Mouse (Mus musculus): ENCODE measurements around the gene Ltf. TPM values are rescaled to one million over a fixed set of nuclear protein-coding genes. Genes with fewer than 3 reads are reported as not detected.

Gene Ltf
- polyA plus RNA-seq, 2 experiments from 2014 or later: not detected

GRCm38 (mm10) chr9:111039966-111040365, 20.9 kb downstream of the Ltf start:
- no peak for ATAC-seq

DNA sequence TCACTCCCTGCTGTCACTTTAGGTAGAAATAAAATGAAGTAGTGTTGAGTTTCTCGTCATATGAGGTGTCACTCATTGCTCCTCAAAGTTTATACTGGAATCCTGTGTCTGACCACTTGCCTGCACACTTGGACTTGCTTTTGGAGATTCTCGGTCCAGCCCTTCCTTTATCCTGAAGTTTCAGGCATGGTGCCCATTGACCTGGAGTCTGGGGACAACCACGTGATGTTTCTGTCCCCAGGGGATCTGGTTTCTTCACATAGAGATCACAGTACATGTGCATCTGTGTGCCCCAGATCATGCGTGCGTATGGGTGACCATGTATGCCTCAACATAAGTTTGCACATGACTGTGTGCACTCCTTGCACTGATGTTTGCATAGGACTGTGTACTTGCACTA, 23.2 kb downstream of the Ltf start:
- no peak for ATAC-seq

GRCm38 (mm10) chr9:111046222-111046621, 27.2 kb downstream of the Ltf start:
- ATAC-seq: peak; percentile 59

GRCm38 (mm10) chr9:111047266-111047665, 28.2 kb downstream of the Ltf start:
- ATAC-seq: peak; percentile 85

DNA sequence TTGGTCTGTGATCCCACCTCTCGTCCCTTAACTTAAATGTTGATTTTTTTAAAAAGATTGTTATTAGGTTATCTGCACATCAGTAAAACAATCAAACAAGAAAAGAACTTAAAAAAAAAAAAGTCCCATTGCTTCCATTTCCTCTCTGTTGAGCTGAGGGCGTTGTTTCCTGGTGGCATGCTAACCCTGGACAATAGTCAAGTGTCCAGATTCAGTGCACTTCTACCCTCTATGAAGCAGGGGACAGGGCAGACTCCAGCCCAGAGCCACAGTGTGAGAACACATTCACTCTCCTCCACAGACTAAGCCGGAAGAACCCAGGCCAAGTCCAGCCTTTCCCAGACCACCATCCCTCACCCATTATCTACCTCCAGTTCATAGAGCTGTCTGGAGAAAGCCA, 29.4 kb downstream of the Ltf start:
- ATAC-seq: no peak

GRCm38 (mm10) chr9:111054923-111055322, 35.9 kb downstream of the Ltf start:
- ATAC-seq: no peak

GRCm38 (mm10) chr9:111055800-111056518, 36.9 kb downstream of the Ltf start:
- peak; percentile 17 for ATAC-seq

DNA sequence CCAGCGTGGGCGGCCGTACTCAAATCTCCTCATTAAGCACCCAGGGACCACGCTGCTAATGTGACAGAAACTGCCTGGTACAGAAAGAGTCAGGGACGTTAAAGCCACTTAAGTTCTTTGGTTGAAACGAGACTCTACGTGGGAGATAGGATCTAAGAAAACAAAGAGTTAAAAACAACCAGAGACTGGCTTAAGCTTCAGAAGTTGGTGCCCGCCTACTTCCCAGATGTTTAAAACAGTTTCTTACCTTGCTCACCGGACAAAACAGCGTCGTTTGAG, 37.4 kb downstream of the Ltf start:
- no peak for ATAC-seq

- ATAC-seq: peak; percentile 42
These were observed 37.9 kb downstream of the Ltf start, which contains the start of gene Ccrl2 for GRCm38 (mm10) chr9:111056798-111057543. TSS of gene Ccrl2 (minus strand) at chr9:111057519.

- peak; percentile 52 for ATAC-seq
These were observed 38.7 kb downstream of the Ltf start for GRCm38 (mm10) chr9:111057544-111058370.

GRCm38 (mm10) chr9:111058943-111059556, 40.0 kb downstream of the Ltf start:
- no peak for ATAC-seq

DNA sequence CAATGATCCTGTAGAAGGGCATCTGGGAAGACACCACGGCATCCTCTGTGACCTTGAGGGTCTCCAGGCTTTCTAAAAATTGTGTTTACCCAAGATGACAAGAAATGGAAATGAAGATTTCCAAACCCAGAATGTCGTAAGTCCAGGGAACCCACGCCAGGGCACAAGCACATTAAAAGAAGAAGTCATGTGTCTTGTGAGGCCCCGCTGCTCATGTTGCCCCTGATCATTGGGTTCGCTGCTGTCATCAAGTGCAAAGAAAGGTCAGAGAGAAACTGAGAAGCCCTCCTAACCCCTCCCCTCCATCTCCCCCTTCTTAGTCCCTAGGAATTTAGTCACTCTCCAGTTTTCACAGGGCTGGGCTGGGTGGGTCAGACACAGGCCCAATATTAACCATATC, 43.8 kb downstream of the Ltf start:
- no peak for ATAC-seq

DNA sequence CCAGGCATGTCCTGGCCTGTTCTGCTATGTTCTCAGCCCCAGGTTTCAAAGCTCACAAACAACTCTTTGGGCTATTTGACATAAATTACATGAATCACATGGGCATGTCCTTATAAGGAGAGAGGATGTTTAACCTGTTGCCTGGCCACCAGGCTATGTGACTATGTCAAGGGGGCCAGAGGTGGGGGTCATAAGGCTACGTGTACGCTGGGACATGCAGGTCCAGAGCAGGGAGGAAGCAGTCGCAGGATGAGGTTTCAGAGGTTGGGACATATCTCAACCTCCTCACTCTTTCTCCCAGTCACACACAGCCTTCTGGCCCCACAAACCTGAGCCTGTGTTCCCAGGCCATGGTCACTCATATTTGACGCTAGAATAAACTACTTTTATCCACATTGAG, 48.0 kb downstream of the Ltf start:
- ATAC-seq: no peak

DNA sequence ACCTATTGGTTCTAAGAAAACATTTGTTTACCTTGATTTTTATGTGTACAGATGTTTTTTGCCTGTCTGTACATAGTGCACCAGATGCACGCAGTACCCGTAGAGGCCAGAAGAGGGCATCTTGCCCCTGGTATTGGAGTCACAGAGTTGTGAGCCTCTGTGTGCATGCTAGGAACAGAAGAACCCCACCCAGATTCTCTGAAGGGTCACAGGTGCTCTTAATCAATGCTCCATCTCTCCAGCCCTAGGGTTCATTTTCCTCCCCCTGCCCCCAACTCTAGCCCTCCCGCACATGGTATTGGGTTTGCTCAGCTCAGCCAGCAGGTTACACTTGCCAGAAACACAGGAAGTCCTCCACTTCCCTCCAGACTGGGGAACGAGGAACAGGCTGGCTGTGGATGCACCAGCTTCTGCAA, 51.5 kb downstream of the Ltf start:
- peak; percentile 43 for ATAC-seq

- ATAC-seq: no peak
These were observed 53.1 kb downstream of the Ltf start for GRCm38 (mm10) chr9:111072175-111072574.

GRCm38 (mm10) chr9:111072971-111073370, 53.9 kb downstream of the Ltf start:
- no peak for ATAC-seq

DNA sequence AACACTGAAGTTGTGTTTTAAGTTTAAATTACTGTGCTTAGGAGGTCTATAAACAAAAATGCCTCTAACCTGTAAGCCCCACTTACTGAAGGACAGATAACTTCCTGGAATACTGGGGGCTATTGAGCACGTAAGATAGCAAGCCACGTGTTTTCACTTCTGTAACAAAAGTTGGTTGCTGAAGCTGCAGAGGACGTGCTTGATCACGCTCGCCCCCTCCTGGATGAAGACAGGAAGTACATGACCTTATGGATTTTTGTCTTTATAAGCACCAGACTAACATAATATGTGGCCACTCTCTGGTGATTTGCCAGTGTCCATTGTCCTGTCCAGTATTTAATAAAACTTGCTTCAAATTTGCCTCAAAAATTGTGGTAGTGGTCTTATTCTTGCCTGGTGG, 58.7 kb downstream of the Ltf start:
- ATAC-seq: no peak

GRCm38 (mm10) chr9:111080801-111081200, 61.7 kb downstream of the Ltf start:
- no peak for ATAC-seq

DNA sequence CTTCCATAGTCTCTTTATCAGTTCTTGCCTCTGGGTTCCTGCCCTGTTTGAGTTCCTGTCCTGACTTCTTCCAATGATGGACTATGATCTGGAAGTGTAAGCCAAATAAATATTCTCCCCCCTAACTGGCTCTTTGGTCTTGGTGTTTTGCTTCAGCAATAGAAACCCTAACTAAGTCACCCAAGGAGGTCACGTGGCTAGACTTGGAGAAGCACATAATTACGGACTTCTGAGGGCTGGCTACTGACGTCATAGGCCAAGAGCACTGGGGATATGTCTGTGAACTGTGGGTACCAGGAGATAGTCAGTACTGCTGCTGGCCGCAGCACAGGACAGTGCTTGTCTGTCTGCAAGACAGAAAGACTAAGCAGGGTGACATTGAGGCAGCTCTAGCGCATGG, 62.7 kb downstream of the Ltf start:
- ATAC-seq: no peak

DNA sequence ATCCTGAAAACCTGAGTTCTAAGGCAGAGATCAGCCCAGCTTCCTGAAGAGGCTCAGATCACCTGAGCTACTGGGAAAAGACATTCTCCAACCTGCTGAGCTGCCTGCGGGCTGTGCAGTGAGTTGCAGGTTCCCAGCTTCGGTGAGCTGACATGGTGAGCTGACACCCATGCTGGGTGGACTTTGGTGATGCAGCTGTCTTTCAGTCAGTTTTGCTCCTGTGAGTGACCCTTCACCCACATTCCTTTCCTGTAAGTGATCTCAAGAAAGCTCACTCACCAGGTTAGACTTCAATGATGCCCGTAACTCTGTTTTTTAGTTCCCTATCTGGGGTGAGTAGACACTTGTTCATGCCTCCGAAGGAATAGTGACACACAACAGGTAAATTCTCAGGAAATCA, 66.3 kb downstream of the Ltf start:
- ATAC-seq: no peak

GRCm38 (mm10) chr9:111086137-111086536, 67.1 kb downstream of the Ltf start:
- ATAC-seq: no peak

GRCm38 (mm10) chr9:111086995-111087606, 68.0 kb downstream of the Ltf start:
- ATAC-seq: no peak

- no peak for ATAC-seq
These were observed 68.9 kb downstream of the Ltf start for GRCm38 (mm10) chr9:111087960-111088359.
